Mouse (Mus musculus) thymus, postnatal 0 days (tissue): Measurements from ENCODE around the gene 9130019O22Rik. TPM values are rescaled to one million over a fixed set of nuclear protein-coding genes. Genes with fewer than 3 reads are reported as not detected.
"Not testable (repeated sequence)": the region's sequence is repeated elsewhere in the genome, so short reads cannot be mapped to it uniquely, and the experiment has no call there.

ENCODE experiments used
- DNase-seq: peaks from one replicate; pipeline ENCODE4 v3.0.0-alpha.2; 2015; ENCODE audit warnings: low spot score
- polyA plus RNA-seq: library from polyadenylated mRNA; unstranded; fragments of >200 nt; fragmentation: Nextera tagmentation; extraction: Ambion mirVana; gene quantifications from 2 replicates; pipeline ENCODE4 v1.2.1, GENCODE M21; 2015

9130019O22Rik gene
- polyA plus RNA-seq, 1 experiment from 2014 or later = 4.8 TPM

- DNase-seq = no peak
These were observed 8.6 kb downstream of the 9130019O22Rik start for GRCm38 (mm10) chr7:127378310-127378921.

GRCm38 (mm10) chr7:127375271-127376245, 11.4 kb downstream of the 9130019O22Rik start, which contains the start of gene Zfp747:
Gene Zfp747, minus strand, starts transcription at chr7:127376050.
- DNase-seq = peak; percentile 95

- not testable (repeated sequence) for DNase-seq
These were observed 15.1 kb downstream of the 9130019O22Rik start for GRCm38 (mm10) chr7:127371870-127372269.

GRCm38 (mm10) chr7:127371213-127371612, 15.8 kb downstream of the 9130019O22Rik start:
- no peak for DNase-seq

- no peak for DNase-seq
These were observed 20.7 kb downstream of the 9130019O22Rik start for GRCm38 (mm10) chr7:127366249-127366648.

GRCm38 (mm10) chr7:127364166-127364565, 22.8 kb downstream of the 9130019O22Rik start:
- DNase-seq = no peak

- DNase-seq = no peak
These were observed 23.5 kb downstream of the 9130019O22Rik start for GRCm38 (mm10) chr7:127363475-127363921.

- DNase-seq = peak; percentile 68
These were observed 24.5 kb downstream of the 9130019O22Rik start for GRCm38 (mm10) chr7:127362418-127362817.

- no peak for DNase-seq
These were observed 25.5 kb downstream of the 9130019O22Rik start for GRCm38 (mm10) chr7:127361449-127361848.

GRCm38 (mm10) chr7:127360265-127360664, 26.7 kb downstream of the 9130019O22Rik start:
- DNase-seq = no peak

GRCm38 (mm10) chr7:127358472-127358871, 28.5 kb downstream of the 9130019O22Rik start:
- no peak for DNase-seq

- no peak for DNase-seq
These were observed 29.1 kb downstream of the 9130019O22Rik start for GRCm38 (mm10) chr7:127357871-127358270.

- no peak for DNase-seq
These were observed 31.2 kb downstream of the 9130019O22Rik start for GRCm38 (mm10) chr7:127355796-127356195.

- DNase-seq = no peak
These were observed 35.5 kb downstream of the 9130019O22Rik start for GRCm38 (mm10) chr7:127351230-127352004.

GRCm38 (mm10) chr7:127346676-127347075, 40.3 kb downstream of the 9130019O22Rik start:
- no peak for DNase-seq

- peak; percentile 88 for DNase-seq
These were observed 41.2 kb downstream of the 9130019O22Rik start, which contains the start of gene Zfp768 for GRCm38 (mm10) chr7:127345512-127346325. Gene Zfp768, minus strand, starts transcription at chr7:127345589.

- no peak for DNase-seq
These were observed 41.9 kb downstream of the 9130019O22Rik start for GRCm38 (mm10) chr7:127345092-127345491.

GRCm38 (mm10) chr7:127344371-127344770, 42.6 kb downstream of the 9130019O22Rik start:
- DNase-seq = no peak

- DNase-seq = no peak
These were observed 43.5 kb downstream of the 9130019O22Rik start for GRCm38 (mm10) chr7:127343351-127344019.

GRCm38 (mm10) chr7:127342888-127343287, 44.1 kb downstream of the 9130019O22Rik start:
- DNase-seq = no peak
